Mouse (Mus musculus) kidney, postnatal 25 days (tissue): ENCODE measurements around the gene Rras2.

Experiments used
- DNase-seq, 2 experiments: peaks; one replicate each; pipeline ENCODE4 v3.0.0; 2021; ENCODE audit warnings: mixed read lengths in 2 of 2

The Rras2 gene

DNA sequence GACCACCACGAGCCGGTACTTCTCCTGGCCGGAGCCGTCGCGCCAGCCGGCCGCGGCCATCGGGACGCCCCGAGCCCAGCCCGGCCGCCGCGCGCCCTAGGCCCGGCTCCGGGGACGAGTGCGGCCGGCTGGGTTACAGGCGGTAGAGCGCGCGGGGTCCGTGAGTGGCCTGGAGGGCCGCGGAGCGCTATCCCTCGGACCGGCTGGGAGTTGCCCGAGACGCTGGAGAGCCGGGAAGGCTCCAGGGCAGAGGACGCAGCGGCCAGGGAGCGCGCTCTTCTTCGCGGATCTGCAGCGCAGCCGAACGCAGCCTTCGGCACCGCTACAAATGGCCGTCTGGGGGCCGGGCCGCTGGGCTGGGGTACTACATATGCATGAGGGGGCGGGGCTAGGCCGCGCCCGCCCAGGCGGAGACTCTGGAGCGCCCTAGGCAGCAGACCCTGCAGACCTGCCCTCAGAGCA lies at the start of gene Rras2:
Gene Rras2, minus strand, starts transcription at position 338 of the 462 bp plus-strand sequence.
- peak; percentile 91 to 95 for DNase-seq

DNA sequence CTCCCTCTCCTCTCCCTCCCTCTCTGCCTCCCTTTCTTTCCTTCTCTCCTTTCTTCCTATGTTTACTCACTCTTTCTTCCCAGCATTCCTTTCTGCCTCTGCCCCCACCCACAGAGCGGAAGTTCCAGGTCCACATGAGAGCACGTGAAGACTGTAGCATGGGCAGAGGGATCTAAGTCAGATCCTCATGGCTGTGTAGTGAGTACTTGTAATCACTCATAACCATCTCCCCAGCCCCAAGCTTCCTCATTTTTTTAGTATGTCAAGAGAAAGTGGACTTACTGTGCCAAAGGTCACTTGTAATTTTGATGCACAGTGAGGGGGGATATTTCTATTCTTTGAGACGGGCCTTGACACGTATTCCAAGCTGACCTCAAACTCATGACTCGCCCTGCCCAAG lies 45.4 kb upstream of the Rras2 start:
- no peak for DNase-seq

DNA sequence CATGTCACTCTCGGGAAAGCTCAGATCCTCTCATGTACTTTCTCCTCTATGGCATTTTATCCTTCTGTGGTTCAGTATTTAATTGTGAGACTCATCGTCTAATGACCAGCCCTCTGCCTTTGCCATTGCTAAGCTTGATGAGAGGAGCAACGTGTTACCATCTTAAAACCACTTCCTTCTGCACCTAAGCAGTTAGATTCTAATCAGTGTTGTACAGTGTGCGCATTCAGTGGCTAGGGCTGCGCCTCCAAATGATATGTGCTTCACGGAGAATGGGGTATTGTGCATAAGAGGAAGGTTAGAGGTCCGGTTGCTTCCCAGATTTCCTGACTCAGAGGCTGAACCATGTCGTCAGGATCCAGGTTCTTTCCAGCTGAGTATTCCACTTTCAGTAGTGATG lies 43.5 kb upstream of the Rras2 start:
- DNase-seq, result no peak

DNA sequence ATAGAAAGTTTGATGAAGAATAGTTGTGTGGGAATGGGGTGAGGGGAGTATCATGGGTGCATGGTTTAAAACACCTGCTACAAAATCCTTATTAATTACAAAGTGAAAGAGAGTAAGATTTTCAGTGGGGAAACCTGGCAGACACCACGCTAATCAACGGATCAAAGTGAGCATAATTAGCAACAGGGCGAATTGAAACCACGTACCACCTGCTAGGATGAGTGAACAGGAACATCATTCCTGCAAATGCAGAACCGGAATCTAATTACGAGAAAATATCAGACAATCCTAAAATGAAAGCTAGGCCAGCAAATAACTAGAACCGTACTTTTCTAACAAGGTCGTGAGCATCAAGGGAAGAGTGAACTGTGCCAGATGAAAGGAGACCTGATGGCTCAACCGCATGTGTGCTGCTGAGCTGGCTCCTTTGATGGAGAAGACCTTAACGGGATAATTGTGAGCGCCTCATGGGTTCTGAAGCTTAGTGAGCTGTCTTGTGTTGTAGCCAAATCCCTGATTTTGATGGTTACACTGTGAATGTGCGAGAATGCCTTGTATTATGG lies 40.2 kb upstream of the Rras2 start:
- DNase-seq, result no peak

DNA sequence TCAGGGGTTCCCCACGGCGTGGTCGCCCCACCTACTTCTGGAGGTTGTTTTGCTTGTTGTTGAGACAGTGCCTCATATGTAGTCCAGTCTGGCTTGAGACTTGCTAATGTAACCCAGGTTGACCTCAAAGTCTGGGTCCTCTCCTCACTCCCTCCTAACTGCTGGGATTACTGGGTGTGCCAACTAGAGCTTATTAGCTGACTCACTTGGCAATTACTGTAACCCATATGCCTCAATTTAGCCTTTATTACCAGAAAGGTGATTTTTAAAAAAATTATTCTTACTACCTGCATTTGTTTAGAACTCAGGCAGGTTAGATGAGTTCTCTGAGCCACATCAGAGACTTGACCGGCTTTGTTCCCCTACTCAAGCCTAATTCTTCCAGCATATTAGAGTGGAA lies 38.8 kb upstream of the Rras2 start:
- no peak for DNase-seq

DNA sequence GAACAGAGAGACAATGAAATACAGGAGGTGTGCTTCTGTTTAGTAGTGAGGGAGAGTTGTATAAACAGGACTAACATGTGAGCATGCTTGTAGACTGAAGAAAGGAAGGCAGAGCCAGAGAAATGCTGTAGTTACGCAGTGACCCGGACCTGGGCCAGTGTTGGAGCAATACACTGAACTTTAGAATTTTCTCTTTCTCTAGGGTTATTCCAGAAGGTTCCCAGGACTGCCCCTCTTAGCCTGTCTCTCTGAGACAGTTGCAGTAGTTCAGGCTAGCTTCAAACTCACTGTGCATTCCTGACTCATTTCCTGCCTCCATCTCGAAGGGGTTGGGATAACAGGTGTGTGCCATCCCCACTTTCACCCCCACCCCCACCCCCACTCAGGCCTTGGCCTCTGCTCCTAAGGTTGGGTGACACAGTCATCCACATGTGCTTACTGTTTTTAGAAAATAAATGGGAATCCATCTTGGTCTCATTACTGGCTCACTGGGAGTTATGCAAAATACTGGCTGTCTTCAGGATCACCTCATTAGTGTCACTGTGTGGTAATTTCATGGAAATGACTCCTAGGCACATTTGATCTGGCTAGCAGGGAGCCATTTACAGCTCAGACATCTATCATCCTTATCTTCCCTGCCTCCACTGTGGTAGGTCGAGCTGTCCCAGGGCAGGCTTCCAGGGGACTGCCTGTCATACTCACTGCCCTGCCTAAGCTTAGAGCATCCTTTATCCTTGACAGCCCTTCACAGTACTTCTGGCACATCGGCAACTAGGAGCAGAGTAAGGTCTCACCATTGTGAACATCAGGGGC lies 37.7 kb upstream of the Rras2 start:
- no peak for DNase-seq

DNA sequence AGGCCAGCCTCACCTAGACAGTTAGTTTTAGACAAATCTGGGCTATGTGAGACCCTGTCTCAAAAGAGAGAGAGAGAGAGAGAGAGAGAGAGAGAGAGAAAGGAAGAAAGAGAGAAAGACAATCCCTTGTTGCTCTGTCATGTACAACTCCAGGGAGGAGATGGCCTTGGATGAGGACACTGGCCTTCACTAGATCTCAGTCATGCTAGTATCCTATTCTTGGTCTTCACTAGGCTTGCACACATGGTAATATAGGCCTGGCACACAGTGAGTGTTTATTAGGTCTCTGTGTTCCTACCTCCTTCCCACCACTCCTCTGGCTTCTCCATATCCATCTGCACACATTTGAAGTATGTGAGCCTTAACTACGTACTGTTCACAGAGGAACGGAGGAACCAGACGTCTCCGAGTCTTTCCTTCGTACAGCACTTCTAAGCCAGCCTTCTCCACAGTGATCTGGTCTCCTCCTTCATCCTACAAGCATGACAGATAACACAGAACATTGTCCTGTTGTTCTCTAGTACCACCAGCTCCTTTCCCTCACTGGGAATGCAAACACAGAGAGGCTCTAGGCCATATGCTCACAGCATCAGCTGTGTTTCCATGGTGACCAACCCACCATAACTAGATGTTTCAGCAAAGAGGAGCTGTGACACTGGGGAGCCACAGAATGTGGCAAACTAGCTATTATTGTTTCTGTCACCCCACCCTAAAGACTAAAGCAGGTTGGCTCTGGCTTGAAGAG lies 33.6 kb upstream of the Rras2 start:
- DNase-seq, result no peak

DNA sequence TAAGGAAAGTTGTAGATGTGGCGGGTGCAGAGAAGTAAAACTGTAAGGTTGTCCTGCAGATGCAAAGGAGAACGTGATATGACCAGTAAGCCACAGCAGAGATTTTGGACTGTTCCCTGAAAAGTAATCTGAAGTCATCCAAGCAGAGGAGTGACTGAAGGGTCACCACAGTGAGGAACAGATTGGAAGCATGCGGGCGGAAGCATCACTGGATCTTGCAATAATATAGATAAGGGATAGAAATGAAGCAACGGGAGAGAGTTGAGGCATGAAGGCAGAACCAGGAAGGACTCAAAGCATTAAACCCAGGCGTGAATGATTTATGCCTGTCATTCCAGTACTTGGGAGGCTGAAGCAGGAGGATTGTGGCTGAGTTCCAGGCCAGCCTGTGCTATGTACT lies 32.0 kb upstream of the Rras2 start:
- no peak for DNase-seq

DNA sequence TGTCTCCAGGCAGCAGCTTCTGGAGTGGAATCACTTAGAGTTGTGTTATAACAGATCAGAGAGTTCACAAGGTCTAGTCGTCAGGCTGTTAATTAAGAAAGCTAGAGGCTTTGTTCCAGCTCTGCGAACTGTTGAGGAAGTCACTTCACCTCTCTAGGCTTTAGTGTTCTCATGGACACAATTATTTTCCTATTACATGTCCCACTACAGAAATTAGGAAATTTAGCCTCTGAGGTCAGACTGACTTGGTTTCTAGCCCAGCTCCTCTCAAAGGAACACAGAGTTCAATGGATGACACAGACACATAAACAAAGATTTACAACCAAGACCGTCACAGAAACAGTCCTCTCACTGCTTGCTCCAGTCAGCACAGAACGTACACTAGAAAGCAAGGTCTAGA lies 31.6 kb upstream of the Rras2 start:
- peak in 1 of 2 experiments; percentile 36 for DNase-seq

DNA sequence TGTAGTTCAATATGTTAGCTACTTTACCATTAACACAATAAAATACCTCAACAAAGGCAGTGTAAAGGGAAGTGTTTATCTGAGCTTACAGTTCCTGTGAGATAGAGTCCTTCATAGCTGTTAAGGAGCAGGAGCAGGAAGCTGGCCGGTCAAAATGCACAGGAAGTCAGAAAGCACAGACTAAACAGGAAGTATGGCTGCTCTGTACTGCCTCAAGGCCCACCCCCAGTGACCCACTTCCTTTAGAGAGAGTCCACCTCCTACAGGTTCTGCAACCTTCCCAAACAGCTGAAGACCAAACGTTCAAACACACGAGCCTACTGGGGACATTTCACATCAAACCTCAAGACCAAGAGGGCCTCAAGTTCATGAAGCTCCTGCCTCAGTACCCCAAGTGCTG lies 28.3 kb upstream of the Rras2 start:
- DNase-seq, result no peak

DNA sequence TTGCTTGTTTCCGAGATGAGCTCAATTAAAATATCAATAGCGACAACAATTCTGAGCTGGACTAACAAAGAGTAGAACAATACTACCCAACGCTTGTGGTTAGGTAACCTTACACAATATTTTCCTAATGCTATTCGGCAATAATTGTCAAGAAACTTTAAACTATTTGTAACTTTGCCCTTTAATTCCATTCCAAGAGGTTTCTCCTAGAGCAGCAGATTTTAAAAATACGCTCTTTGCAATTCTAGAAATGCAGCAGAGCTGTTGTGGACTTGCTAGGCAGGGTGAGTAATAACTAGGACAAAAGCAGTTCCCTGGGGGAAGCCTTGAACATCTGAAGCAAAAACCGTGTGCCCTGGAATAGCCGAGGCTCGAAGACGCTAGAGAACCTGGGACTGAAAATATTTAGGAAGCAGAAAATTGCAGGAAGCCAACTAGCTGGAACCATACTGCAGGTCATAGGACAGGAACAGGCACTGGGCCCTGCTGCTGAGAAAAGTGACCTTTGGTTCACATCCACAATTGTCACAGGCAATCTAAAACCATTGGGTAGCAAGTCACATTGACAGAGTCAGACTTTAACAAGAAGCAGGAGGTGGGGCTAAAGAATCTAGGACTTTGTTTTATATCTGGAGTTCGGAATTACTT lies 24.7 kb upstream of the Rras2 start:
- DNase-seq, result peak; percentile 20 to 67

DNA sequence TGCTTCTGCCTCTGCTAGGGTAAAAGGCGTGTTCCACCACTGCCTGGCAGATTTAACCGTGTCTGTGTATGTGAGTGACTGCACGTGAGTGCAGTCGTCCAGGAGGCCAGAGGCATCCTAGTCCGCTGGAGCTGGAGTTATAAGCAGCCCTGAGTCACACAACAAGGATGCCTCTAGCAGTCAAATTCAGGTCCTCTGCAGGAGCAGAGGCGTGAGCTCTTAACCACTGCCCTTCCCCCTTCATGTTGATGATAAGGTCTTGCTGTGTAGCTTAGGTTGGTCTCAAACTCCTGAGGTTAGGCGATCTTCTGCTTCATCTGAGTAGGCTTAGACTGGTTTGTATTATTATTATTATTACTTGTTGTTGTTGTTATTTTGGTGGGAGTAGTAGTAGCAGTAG lies 22.4 kb upstream of the Rras2 start:
- no peak for DNase-seq

DNA sequence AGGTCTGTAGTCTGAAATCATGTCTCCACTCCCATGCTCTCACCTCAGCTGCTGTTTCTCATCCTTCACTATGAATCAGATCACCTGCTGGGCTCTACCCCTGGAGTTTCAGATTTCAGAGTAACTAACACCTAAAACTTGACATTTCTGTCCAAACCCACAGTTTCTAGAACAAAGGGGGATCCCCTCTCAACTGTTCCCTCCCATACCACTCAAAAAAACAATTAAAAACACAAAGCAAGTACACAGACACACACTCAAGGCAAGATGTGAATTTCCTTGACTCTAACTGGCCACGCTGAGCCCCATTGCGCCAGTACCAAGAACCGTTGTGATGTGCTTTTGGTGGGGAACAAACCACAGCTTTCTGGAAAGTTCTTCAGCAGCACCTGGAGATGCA lies 21.8 kb upstream of the Rras2 start:
- no peak for DNase-seq

DNA sequence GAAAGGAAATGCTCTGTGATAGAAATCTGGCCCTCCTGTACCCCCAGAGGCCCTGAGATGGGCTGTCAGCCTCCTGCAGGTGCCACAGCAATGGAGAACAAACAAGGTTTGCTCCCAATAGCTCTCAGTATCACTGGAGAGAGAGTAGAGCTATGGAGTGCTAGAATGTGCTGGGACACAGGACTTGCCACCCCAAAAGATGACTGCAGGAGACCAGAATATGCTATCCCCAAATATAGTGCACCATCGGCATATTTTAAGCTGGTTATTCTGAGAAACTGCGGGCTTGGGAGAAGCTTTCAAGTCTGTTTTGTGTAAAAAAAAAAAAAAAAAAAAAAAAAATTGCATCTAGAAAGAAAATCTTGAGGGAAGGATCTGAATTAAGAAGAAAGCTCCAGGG lies 20.7 kb upstream of the Rras2 start:
- no peak for DNase-seq

DNA sequence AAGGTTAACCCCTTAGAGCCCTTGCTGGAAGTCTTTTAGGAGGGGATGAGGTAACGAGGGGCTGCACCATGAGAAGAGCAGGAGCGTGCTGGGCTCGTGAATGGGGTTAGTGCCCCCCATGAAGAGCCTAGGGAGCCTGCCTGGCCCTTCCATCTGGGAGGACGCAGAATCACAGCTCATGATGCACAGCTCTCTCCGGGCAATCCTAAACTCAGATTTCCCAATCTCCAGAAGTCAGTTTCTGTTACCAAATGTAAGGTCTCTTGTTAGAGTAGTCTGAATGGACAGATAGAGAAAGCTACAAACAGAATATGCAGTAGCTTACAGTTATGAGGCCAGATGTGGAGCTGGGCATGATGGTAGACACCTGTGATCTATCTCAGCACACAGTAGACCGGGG lies 17.6 kb upstream of the Rras2 start:
- no peak for DNase-seq

DNA sequence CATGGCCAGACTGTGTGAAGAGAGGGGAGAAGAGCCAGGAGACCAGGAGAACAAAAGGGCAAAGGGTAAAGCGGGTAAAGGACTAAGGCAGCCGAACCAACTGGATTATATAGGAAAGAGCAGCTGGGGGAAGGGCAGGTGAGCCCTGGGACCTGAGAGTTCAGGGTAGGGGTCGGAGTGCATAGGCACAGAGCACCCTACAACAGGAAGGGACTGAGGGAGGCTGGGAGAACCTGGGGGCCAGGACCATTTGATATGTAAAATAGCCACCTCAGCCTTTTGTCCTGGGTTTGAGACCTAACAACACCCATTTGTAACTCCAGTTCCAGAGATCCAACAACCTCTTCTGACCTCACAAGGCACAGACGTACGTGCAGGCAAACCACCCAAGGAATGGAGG lies 16.4 kb upstream of the Rras2 start:
- no peak for DNase-seq

DNA sequence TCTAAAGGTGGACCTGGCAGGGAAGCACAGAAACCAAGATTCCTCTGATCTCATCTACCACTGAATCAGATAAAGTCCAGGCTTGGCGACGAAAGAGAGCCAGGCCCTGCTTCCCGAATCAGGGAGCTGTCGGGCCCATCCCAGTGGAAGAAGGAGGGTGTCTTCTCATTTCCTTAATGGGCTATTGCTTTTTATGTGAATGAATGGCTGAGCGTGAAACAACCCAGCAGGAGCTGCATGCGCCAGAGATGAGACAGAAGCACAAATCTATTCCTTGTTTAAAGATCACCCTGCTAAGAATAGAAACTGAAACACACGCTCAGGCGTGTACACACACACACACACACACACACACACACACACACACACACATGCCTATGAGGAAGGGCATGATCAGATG lies 14.7 kb upstream of the Rras2 start:
- no peak for DNase-seq

DNA sequence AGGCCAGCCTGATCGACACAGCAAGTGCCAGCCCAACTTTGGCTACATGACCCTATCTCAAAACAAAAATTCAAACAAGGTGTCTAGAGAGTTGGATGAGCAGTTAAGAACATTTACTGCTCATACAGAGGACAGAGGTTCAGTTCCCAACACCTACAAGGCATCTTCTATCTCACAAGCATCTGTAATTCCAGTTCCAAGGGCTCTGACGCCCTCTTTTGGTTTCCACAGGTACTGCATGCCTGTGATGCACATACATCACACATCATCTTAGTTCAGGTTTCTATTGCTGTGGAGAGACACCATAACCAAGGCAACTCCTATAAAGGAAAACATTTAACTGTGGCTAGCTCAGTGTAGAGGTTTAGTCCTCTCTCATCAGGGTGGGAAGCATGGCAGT lies 11.7 kb upstream of the Rras2 start:
- no peak for DNase-seq

DNA sequence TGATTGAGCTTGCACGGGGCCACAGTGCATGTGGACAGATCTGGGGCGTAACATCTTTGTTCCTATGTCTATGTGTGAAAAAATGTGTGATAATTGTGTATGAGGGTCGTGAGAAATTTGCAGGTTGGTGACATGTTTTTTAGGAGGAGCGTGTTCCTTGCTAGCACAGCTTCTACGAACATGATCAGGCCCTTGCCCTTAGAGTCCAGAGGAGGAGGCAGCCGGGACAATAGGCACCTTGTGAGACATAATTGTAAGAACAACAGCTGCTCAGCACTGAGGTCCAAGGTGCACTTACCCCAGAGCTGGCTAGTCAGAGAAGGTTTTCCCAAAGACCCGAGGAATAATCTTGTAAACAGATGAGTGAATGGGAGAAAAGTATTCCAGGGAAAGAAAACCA lies 599 bp upstream of the Rras2 start:
- peak; percentile 45 to 63 for DNase-seq

DNA sequence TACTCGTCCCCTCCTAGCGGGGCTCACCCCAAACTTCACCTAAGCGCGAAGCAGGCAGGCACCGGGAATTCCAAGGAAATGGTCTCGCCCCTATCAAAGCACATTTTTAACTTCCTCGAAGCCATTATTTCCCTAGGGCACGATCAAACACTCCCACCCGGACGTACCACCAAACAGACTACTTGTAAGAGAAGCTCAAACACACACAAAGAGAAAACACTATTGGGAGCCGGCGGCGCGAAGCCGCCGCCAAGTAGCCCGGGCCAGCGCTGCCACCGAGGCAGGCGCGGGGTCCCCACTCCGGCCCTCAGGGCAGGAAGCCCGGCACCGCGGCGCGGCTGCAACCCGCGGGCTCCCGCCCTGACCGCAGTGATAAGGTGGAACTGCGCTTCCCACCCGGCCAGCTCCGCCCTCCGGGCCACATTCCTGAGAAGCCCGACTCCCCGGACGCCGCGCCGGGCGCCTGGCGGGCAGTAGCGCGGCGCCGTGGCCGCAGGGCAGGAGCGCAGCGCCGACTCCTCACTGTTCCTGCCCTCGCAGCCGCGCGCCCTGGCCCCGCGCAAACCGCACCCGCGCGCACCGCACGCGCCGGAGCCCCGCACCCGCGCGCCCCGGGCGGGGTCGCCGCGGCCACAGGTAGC lies 750 bp downstream of the Rras2 start:
- DNase-seq, result peak; percentile 77 to 89

DNA sequence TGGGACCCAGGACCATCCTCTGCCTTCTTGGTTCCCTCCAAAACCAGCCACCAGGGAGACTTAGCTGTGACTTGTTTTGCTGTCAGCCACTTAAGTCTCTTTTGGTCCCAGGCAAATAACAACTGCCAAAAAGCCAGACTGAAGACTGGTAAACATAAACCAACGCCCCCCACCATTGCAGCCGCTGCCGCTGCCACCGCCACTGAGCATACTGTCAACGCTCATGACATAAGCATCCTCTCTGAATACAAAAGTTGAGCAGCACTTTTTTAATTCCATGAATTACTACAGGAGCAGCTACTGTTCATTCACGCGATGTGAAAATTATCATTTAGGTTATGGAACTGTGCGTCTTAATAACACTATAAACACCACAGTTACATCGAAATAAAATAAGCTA lies 1.6 kb downstream of the Rras2 start:
- no peak for DNase-seq

DNA sequence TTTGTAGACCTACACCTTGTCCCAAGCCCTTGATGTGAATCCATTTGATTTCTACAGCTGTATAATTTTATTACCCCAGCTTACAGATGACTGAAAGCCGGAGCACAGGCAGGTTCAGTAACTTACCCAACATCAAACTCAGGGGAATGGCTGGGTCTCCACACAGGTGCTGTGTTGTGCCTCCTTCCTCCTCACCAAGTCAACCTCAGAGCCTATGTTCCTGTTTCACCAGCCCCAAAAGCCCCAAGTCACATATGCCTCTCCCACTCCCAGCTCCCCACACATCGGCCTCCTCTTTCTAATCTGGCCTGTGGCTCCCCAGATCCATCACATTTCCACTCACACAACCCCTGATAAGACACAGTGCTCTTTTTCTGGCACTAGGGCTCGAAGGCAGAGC lies 2.6 kb downstream of the Rras2 start:
- DNase-seq, result no peak

DNA sequence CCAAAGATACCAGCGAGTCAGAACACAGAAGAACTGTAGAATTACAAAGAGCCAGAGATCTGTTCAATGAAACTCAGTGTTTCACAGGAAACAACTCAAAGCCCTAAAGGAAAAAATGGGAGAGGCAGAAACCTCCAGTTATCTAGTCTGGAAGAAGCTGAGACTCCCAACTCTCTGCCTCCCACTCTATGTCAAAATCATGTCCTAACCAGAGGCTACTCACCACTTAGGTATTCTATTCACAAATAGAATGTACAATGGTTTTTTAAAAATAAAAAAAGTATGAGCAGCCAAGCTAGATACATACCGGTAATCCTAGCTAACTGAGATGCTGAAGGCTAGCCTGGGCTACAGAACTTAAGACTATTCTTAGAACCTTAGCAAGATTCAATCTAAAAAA lies 3.3 kb downstream of the Rras2 start:
- DNase-seq, result no peak
